Mouse (Mus musculus) limb, embryonic 14.5 days (tissue): ENCODE data around the gene Misp. TPM values are rescaled to one million over a fixed set of nuclear protein-coding genes. Genes with fewer than 3 reads are reported as not detected.

ENCODE experiments used
- ATAC-seq: fragments of 200-750 bp; cut with Nextera tagmentation; 2 replicates; pipeline ENCODE4 v1.8.0; 2017; ENCODE audit warnings: low read depth, moderate number of reproducible peaks, moderate TSS enrichment; ENCODE audit not compliant: low FRiP score
- DNase-seq: peaks from one replicate; pipeline ENCODE4 v3.0.0-alpha.2; 2015; ENCODE audit warnings: low spot score
- H3K27ac ChIP-seq: fragments of 300-500 bp; sonication (generic); replicated peaks from 2 replicates; pipeline ENCODE4 v1.5.1; 2014; ENCODE audit warnings: low read depth, mild to moderate bottlenecking, low read length, moderate library complexity, mixed read lengths
- H3K27me3 ChIP-seq: fragments of 300-500 bp; sonication (generic); 2 replicates; pipeline ENCODE4 v1.6.1; 2014; ENCODE audit warnings: low read length, mixed read lengths; ENCODE audit not compliant: control insufficient read depth, insufficient read depth
- H3K36me3 ChIP-seq: fragments of 300-500 bp; sonication (generic); 2 replicates; pipeline ENCODE4 v1.6.1; 2014; ENCODE audit warnings: mild to moderate bottlenecking, low read length, moderate library complexity, mixed read lengths; ENCODE audit not compliant: control insufficient read depth, insufficient read depth
- H3K4me1 ChIP-seq: fragments of 300-500 bp; sonication (generic); 2 replicates; pipeline ENCODE4 v1.6.1; 2014; ENCODE audit warnings: antibody characterized with exemption, low read length, mixed read lengths; ENCODE audit not compliant: control insufficient read depth, insufficient read depth
- H3K4me2 ChIP-seq: fragments of 300-500 bp; sonication (generic); replicated peaks from 2 replicates; pipeline ENCODE4 v1.6.1; 2014; ENCODE audit warnings: low read depth, mild to moderate bottlenecking, low read length, moderate library complexity; ENCODE audit not compliant: severe bottlenecking
- H3K4me3 ChIP-seq: fragments of 300-500 bp; sonication (generic); replicated peaks from 2 replicates; pipeline ENCODE4 v1.5.1; 2014; ENCODE audit warnings: low read length
- H3K9ac ChIP-seq: fragments of 300-500 bp; sonication (generic); 2 replicates; pipeline ENCODE4 v1.6.1; 2014; ENCODE audit warnings: mild to moderate bottlenecking, low read depth, low read length, moderate library complexity; ENCODE audit not compliant: severe bottlenecking
- H3K9me3 ChIP-seq: fragments of 300-500 bp; sonication (generic); 2 replicates; pipeline ENCODE4 v1.6.1; 2016; ENCODE audit warnings: low read length; ENCODE audit not compliant: control insufficient read depth
- POLR2A ChIP-seq: fragments of 200-500 bp; IDR thresholded peaks from 2 replicates; pipeline ENCODE4 v1.8.0; 2012; ENCODE audit warnings: inconsistent platforms, mild to moderate bottlenecking, moderate library complexity, borderline replicate concordance; ENCODE audit not compliant: insufficient read depth, insufficient read length; ENCODE audit errors: extremely low read depth
- WGBS: fragments of 180-500 bp; shearing (Covaris S2); extraction: QIAGEN DNeasy Blood & Tissue Kit; methylation state at CpG from one replicate; pipeline ENCODE4 v1.1.7; 2014; 5-methylcytosine and 5-hydroxymethylcytosine counted together
- polyA plus RNA-seq, 2 experiments: library from polyadenylated mRNA; depleted of rRNA in 1 of 2; stranded (reverse) in 1 of 2; unstranded in 1 of 2; fragments of >200 nt; fragmentation: Nextera tagmentation in 1 of 2; extraction: Ambion mirVana in 1 of 2; gene quantifications; 2 replicates each; pipeline versions ENCODE4 v1.2.1 to v1.2.3; 2012 to 2014

Gene Misp
- polyA plus RNA-seq, 2 experiments: 0.41 to 0.54 TPM

DNA sequence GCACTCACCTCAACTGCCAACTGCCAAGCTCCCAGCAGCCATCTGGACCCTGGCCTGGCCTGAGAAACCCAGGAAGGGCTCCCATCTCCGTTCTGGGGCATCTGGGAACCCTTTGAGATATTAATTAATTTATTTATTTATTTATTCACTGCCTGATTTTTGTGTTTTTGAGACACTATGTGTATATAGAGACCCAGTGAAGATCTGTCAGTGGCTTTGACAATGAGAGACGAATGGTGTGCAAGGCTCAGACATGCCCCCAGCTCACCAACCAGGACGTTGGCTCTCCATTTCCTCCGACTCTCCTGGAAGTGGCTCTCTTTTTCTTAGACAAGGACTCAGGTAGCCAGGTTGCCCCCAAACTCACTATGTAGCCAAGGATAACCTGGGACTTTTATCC lies 29.9 kb upstream of the Misp start, which contains the start of gene Prss57:
Gene Prss57, minus strand, starts transcription at position 101 of the 400 bp plus-strand sequence.
- TF ChIP-seq POLR2A: no peak
- no peak within 1 kb of the TSS for H3K9ac ChIP-seq
- ATAC-seq (no peak), DNase-seq (no peak)
- no peaks in the 10 kb centered on the region for H3K27me3 ChIP-seq
- no peak within 1 kb of the TSS for H3K27ac ChIP-seq
- no peaks in the 10 kb centered on the region for H3K9me3 ChIP-seq
- WGBS: 86% methylated on average over 4 of the region's 4 CpGs
- no peak within 1 kb of the TSS for H3K4me3 ChIP-seq
- 0 out of 2 replicates have a peak, but pooled peaks cover 2% of the 10 kb centered on the region for H3K36me3 ChIP-seq
- H3K4me1 ChIP-seq: peaks cover 9% of the 10 kb centered on the region
- H3K4me2 ChIP-seq: no peak within 1 kb of the TSS

DNA sequence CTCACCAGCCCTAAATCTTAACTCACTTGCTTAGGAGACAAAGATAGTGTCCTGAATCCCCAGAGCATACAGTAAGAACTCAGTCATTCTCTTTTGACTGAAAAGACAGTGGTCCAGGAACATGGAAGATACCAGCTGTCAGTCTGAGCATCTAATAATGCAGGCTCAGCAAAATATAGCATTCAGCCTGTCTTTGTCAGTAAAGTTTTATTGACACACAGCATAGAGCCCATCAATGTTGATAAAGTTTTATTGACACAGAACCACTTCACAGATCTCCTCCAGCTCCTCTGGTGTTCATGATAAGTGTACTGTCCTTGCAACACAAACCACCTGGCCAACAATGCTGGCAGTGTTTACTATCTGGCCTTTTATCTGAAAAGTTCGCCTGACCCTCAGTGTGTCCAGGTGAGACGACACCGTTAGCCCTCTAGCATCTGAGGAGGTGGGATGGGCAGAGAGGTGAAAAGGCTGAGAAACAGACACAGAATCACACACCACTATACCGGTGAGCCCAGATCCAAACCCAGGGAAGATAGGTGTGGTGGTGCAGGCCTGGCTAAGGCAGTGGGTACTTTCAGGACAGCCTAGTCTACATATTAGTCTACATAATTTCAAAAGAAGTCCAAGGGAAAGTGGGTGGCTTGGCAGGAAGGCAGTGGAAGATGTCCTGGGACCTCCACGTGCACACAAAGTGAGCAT lies 28.3 kb upstream of the Misp start:
- H3K4me1 ChIP-seq: peaks cover 9% of the 10 kb centered on the region
- no peak overlapping the region for H3K27ac ChIP-seq
- DNase-seq: no peak
- ATAC-seq: no peak
- H3K27me3 ChIP-seq: no peaks in the 10 kb centered on the region
- H3K4me2 ChIP-seq: no peak overlapping the region
- 78% methylated on average over 5 of the region's 5 CpGs for WGBS
- 0 out of 2 replicates have a peak, but pooled peaks cover 3% of the 10 kb centered on the region for H3K36me3 ChIP-seq
- no peak overlapping the region for H3K4me3 ChIP-seq
- no peak for TF ChIP-seq POLR2A
- no peaks in the 10 kb centered on the region for H3K9me3 ChIP-seq
- no peak overlapping the region for H3K9ac ChIP-seq

DNA sequence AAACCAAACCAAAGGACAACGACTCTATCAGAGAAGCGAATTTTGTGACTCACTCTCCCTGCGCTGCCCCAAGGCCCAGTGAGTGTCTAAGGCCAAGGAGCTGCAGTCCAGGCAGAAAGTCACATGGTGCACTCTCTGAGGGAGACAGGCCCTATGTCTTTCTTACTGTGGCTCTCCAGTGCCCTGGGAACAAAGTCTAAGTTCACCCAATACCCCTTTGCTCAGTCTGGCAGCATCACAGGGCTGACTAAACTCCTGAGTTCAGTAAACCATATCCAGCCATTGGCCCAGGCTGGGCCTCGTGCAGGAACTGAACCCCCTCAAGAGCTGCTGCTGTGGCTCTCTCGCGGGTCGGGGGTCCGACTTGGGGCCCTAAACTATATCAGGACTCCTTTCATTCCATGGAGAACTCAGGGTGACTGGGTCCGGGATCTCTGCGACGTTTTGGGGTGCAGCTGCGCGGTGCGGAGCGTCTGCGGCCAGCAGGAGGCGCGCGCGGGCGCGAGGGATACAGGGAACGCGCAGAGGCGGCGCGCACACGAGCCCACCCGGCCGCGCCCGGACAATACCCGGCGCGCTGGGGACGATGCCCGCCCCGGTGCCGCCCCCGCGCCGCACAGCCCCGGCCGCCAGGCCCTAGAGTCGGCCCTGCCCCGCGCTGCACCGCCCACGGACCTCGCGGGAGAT lies 27.6 kb upstream of the Misp start, which contains the start of gene Palm:
Gene Palm, plus strand, starts transcription at position 522 of the 687 bp plus-strand sequence.
- peak within 1 kb of the TSS; percentile 72 for H3K27ac ChIP-seq
- peak within 1 kb of the TSS; percentile 85 for H3K4me2 ChIP-seq
- 10% methylated on average over 27 of the region's 51 CpGs for WGBS
- H3K4me1 ChIP-seq: peaks cover 9% of the 10 kb centered on the region
- 0 out of 2 replicates have a peak, but pooled peaks cover 3% of the 10 kb centered on the region for H3K36me3 ChIP-seq
- no peaks in the 10 kb centered on the region for H3K9me3 ChIP-seq
- TF ChIP-seq POLR2A: 0 out of 2 replicates have a peak, but pooled peaks have one; percentile 13
- peak within 1 kb of the TSS; percentile 85 for H3K9ac ChIP-seq
- H3K4me3 ChIP-seq: peak within 1 kb of the TSS; percentile 76
- DNase-seq: peak; percentile 78
- no peaks in the 10 kb centered on the region for H3K27me3 ChIP-seq
- ATAC-seq: peak; percentile 56

GRCm38 (mm10) chr10:79793738-79794490 lies 26.9 kb upstream of the Misp start:
- ATAC-seq: peak; percentile 1

More at GRCm38 (mm10) chr10:79793738-79794490, 26.9 kb upstream of the Misp start:
- Histone ChIP-seq H3K27me3 (no peaks in the 10 kb centered on the region), H3K9ac (peak overlapping the region; percentile 85), H3K4me1 (peaks cover 9% of the 10 kb centered on the region), H3K4me2 (peak overlapping the region; percentile 85), H3K36me3 (peaks cover 3% of the 10 kb centered on the region; the same call in 1 of the 2 replicates), H3K9me3 (no peaks in the 10 kb centered on the region), H3K27ac (peak overlapping the region; percentile 72), H3K4me3 (peak overlapping the region; percentile 76)
- 0 out of 2 replicates have a peak, but pooled peaks have one; percentile 5 for TF ChIP-seq POLR2A
- 3% methylated on average over 22 of the region's 38 CpGs for WGBS
- peak; percentile 30 for DNase-seq
